Mouse (Mus musculus): ENCODE measurements around the gene Rprml.

GRCm38 (mm10) chr11:103693241-103693640 is 43.9 kb downstream of the Rprml start:
- TF ChIP-seq CTCF (IDR thresholded peaks at IDR 0.05; ENCODE audit: borderline replicate concordance, control insufficient read depth, extremely low read depth, insufficient read depth, low read length, poor library complexity), result no peak
- no peak for TF ChIP-seq POLR2A (IDR thresholded peaks at IDR 0.05; ENCODE audit: control insufficient read depth, extremely low read depth, insufficient read depth, low read length, poor library complexity)
